Mouse (Mus musculus) hindbrain, embryonic 15.5 days (tissue): ENCODE measurements at regions not wholly inside any gene's neighbourhood (a gene's known extent, or its start where the extent isn't known, plus 50 kb on each side); places are given as distances from the start of the nearest gene placed in this dataset.
A peak's percentile ranks its signal among the peaks of the same experiment; 100 is the strongest.

ENCODE experiments used
- ATAC-seq: fragments of 200-750 bp; cut with Nextera tagmentation; 2 replicates; pipeline ENCODE4 v1.8.0; 2017; ENCODE audit warnings: low read depth, moderate number of reproducible peaks, moderate TSS enrichment; ENCODE audit not compliant: low FRiP score
- H3K27ac ChIP-seq: fragments of 300-500 bp; sonication (generic); replicated peaks from 2 replicates; pipeline ENCODE4 v1.5.1; 2015; ENCODE audit warnings: mild to moderate bottlenecking, inconsistent platforms
- H3K27me3 ChIP-seq: fragments of 300-500 bp; sonication (generic); 2 replicates; pipeline ENCODE4 v1.6.1; 2015; ENCODE audit warnings: control low read depth, inconsistent platforms
- H3K36me3 ChIP-seq: fragments of 300-500 bp; sonication (generic); 2 replicates; pipeline ENCODE4 v1.6.1; 2015; ENCODE audit warnings: control low read depth, inconsistent platforms
- H3K4me1 ChIP-seq: fragments of 300-500 bp; sonication (generic); replicated peaks from 2 replicates; pipeline ENCODE4 v1.6.1; 2015; ENCODE audit warnings: control low read depth, inconsistent platforms
- H3K4me2 ChIP-seq: fragments of 300-500 bp; sonication (generic); 2 replicates; pipeline ENCODE4 v1.6.1; 2015; ENCODE audit warnings: moderate library complexity, mild to moderate bottlenecking, inconsistent platforms
- H3K4me3 ChIP-seq: fragments of 300-500 bp; sonication (generic); 2 replicates; pipeline ENCODE4 v1.5.1; 2015; ENCODE audit warnings: mild to moderate bottlenecking, inconsistent platforms
- H3K9ac ChIP-seq: fragments of 300-500 bp; sonication (generic); 2 replicates; pipeline ENCODE4 v1.6.1; 2015; ENCODE audit warnings: inconsistent platforms
- H3K9me3 ChIP-seq: fragments of 300-500 bp; sonication (generic); 2 replicates; pipeline ENCODE4 v1.6.1; 2016; ENCODE audit warnings: control low read depth, inconsistent platforms
- WGBS: fragments of 180-500 bp; shearing (Covaris S2); methylation state at CpG from one replicate; pipeline ENCODE4 v1.1.7; 2015; 5-methylcytosine and 5-hydroxymethylcytosine counted together

- Histone ChIP-seq H3K4me2 (no peak overlapping the region), H3K4me3 (no peak overlapping the region), H3K27ac (no peak overlapping the region), H3K9me3 (no peaks in the 10 kb centered on the region), H3K4me1 (peaks cover 13% of the 10 kb centered on the region), H3K9ac (no peak overlapping the region), H3K27me3 (0 out of 2 replicates have a peak, but pooled peaks cover 3% of the 10 kb centered on the region), H3K36me3 (no peaks in the 10 kb centered on the region)
- ATAC-seq, result no peak
- 87% methylated on average over 15 of the region's 15 CpGs for WGBS
Measured at GRCm38 (mm10) chr8:92115479-92116267, 241.8 kb upstream of the Irx5 start.

- Histone ChIP-seq H3K27me3 (0 out of 2 replicates have a peak, but pooled peaks cover 3% of the 10 kb centered on the region), H3K9ac (no peak overlapping the region), H3K4me1 (peaks cover 13% of the 10 kb centered on the region), H3K27ac (no peak overlapping the region), H3K4me3 (no peak overlapping the region), H3K9me3 (no peaks in the 10 kb centered on the region), H3K4me2 (no peak overlapping the region), H3K36me3 (no peaks in the 10 kb centered on the region)
- ATAC-seq, result no peak
- 14% methylated on average over 22 of the region's 22 CpGs for WGBS
Measured at GRCm38 (mm10) chr8:92114311-92115275, 242.8 kb upstream of the Irx5 start.

- Histone ChIP-seq H3K4me2 (no peak overlapping the region; the same call in 1 of the 2 replicates), H3K36me3 (no peaks in the 10 kb centered on the region), H3K4me1 (peaks cover 13% of the 10 kb centered on the region), H3K9me3 (no peaks in the 10 kb centered on the region), H3K4me3 (no peak overlapping the region), H3K27me3 (0 out of 2 replicates have a peak, but pooled peaks cover 3% of the 10 kb centered on the region), H3K9ac (no peak overlapping the region), H3K27ac (no peak overlapping the region)
- WGBS, result 10% methylated on average over 9 of the region's 9 CpGs
- ATAC-seq, result no peak
Measured at GRCm38 (mm10) chr8:92113901-92114300, 243.5 kb upstream of the Irx5 start.

GRCm38 (mm10) chr8:92113386-92113785 lies 244.0 kb upstream of the Irx5 start:
- H3K9ac ChIP-seq, result no peak overlapping the region
- H3K27ac ChIP-seq, result no peak overlapping the region
- no peak overlapping the region for H3K4me2 ChIP-seq
- no peak for ATAC-seq
- no peaks in the 10 kb centered on the region for H3K36me3 ChIP-seq
- WGBS, result 59% methylated on average over 4 of the region's 4 CpGs
- H3K27me3 ChIP-seq, result 0 out of 2 replicates have a peak, but pooled peaks cover 3% of the 10 kb centered on the region
- H3K4me1 ChIP-seq, result peaks cover 13% of the 10 kb centered on the region
- no peak overlapping the region for H3K4me3 ChIP-seq
- H3K9me3 ChIP-seq, result no peaks in the 10 kb centered on the region

GRCm38 (mm10) chr8:92104561-92104960 lies 252.9 kb upstream of the Irx5 start:
- ATAC-seq, result no peak
- no peak overlapping the region for H3K9ac ChIP-seq
- H3K36me3 ChIP-seq, result no peaks in the 10 kb centered on the region
- no peaks in the 10 kb centered on the region for H3K9me3 ChIP-seq
- H3K4me1 ChIP-seq, result no peaks in the 10 kb centered on the region
- no peaks in the 10 kb centered on the region; the same call in 1 of the 2 replicates for H3K27me3 ChIP-seq
- no peak overlapping the region for H3K27ac ChIP-seq
- H3K4me2 ChIP-seq, result no peak overlapping the region
- H3K4me3 ChIP-seq, result no peak overlapping the region
- 69% methylated on average over 6 of the region's 6 CpGs for WGBS

- no peak overlapping the region for H3K9ac ChIP-seq
- no peaks in the 10 kb centered on the region for H3K36me3 ChIP-seq
- WGBS, result 82% methylated on average over 4 of the region's 4 CpGs
- H3K4me3 ChIP-seq, result no peak overlapping the region
- no peak overlapping the region for H3K27ac ChIP-seq
- no peak for ATAC-seq
- H3K4me1 ChIP-seq, result no peaks in the 10 kb centered on the region
- no peaks in the 10 kb centered on the region for H3K9me3 ChIP-seq
- H3K4me2 ChIP-seq, result no peak overlapping the region
- peaks cover 4% of the 10 kb centered on the region; the same call in 1 of the 2 replicates for H3K27me3 ChIP-seq
Measured at GRCm38 (mm10) chr8:92102521-92102920, 254.9 kb upstream of the Irx5 start.

- H3K27me3 ChIP-seq, result peaks cover 17% of the 10 kb centered on the region; the same call in 1 of the 2 replicates
- no peak for ATAC-seq
- H3K27ac ChIP-seq, result no peak overlapping the region
- H3K9me3 ChIP-seq, result no peaks in the 10 kb centered on the region
- no peak overlapping the region for H3K9ac ChIP-seq
- H3K4me2 ChIP-seq, result peak overlapping the region; percentile 27
- WGBS, result 25% methylated on average over 12 of the region's 12 CpGs
- H3K4me3 ChIP-seq, result no peak overlapping the region
- peaks cover 8% of the 10 kb centered on the region; the same call in 1 of the 2 replicates for H3K4me1 ChIP-seq
- H3K36me3 ChIP-seq, result no peaks in the 10 kb centered on the region
Measured at GRCm38 (mm10) chr8:92095276-92095675, 262.1 kb upstream of the Irx5 start.

- Histone ChIP-seq H3K4me2 (no peak overlapping the region), H3K27ac (no peak overlapping the region), H3K4me1 (no peaks in the 10 kb centered on the region), H3K9me3 (no peaks in the 10 kb centered on the region; the same call in 1 of the 2 replicates), H3K36me3 (no peaks in the 10 kb centered on the region), H3K27me3 (0 out of 2 replicates have a peak, but pooled peaks cover 2% of the 10 kb centered on the region), H3K4me3 (no peak overlapping the region), H3K9ac (no peak overlapping the region)
- no peak for ATAC-seq
- WGBS, result 61% methylated on average over 2 of the region's 2 CpGs
Measured at GRCm38 (mm10) chr8:92084124-92084523, 273.3 kb upstream of the Irx5 start.

GRCm38 (mm10) chr8:92081900-92082299 lies 275.5 kb upstream of the Irx5 start:
- H3K4me1 ChIP-seq, result no peaks in the 10 kb centered on the region
- no peak overlapping the region for H3K4me3 ChIP-seq
- H3K36me3 ChIP-seq, result no peaks in the 10 kb centered on the region
- H3K4me2 ChIP-seq, result no peak overlapping the region
- H3K27me3 ChIP-seq, result 0 out of 2 replicates have a peak, but pooled peaks cover 2% of the 10 kb centered on the region
- H3K27ac ChIP-seq, result no peak overlapping the region
- no peak for ATAC-seq
- WGBS, result 85% methylated on average over 6 of the region's 6 CpGs
- H3K9me3 ChIP-seq, result no peaks in the 10 kb centered on the region; the same call in 1 of the 2 replicates
- no peak overlapping the region for H3K9ac ChIP-seq

- Histone ChIP-seq H3K9ac (no peak overlapping the region), H3K4me3 (no peak overlapping the region), H3K4me2 (no peak overlapping the region), H3K4me1 (no peaks in the 10 kb centered on the region), H3K36me3 (no peaks in the 10 kb centered on the region), H3K27me3 (0 out of 2 replicates have a peak, but pooled peaks cover 2% of the 10 kb centered on the region), H3K9me3 (no peaks in the 10 kb centered on the region; the same call in 1 of the 2 replicates), H3K27ac (no peak overlapping the region)
- peak; percentile 56; the same call in 1 of the 2 replicates for ATAC-seq
- 63% methylated on average over 8 of the region's 8 CpGs for WGBS
Measured at GRCm38 (mm10) chr8:92080852-92081251, 276.6 kb upstream of the Irx5 start.

GRCm38 (mm10) chr8:92077611-92078010 lies 275.7 kb upstream of the Irx3 start:
- 35% methylated on average over 7 of the region's 7 CpGs for WGBS
- no peak for ATAC-seq
- H3K27me3 ChIP-seq, result peaks cover 9% of the 10 kb centered on the region; the same call in 1 of the 2 replicates

More at GRCm38 (mm10) chr8:92077611-92078010, 275.7 kb upstream of the Irx3 start:
- no peaks in the 10 kb centered on the region for H3K9me3 ChIP-seq
- no peak overlapping the region for H3K9ac ChIP-seq
- H3K4me3 ChIP-seq, result no peak overlapping the region
- no peak overlapping the region for H3K4me2 ChIP-seq
- no peaks in the 10 kb centered on the region for H3K36me3 ChIP-seq
- 0 out of 2 replicates have a peak, but pooled peaks cover 2% of the 10 kb centered on the region for H3K4me1 ChIP-seq
- no peak overlapping the region for H3K27ac ChIP-seq
